Mouse (Mus musculus) midbrain, embryonic 16.5 days (tissue): Measurements from ENCODE around the gene Arl15. TPM values are rescaled to one million over a fixed set of nuclear protein-coding genes. Genes with fewer than 3 reads are reported as not detected.

Source experiments
- ATAC-seq: fragments of 200-750 bp; cut with Nextera tagmentation; 2 replicates; pipeline ENCODE4 v1.8.0; 2017; ENCODE audit warnings: moderate TSS enrichment
- H3K27ac ChIP-seq: fragments of 300-500 bp; sonication (generic); 2 replicates; pipeline ENCODE4 v1.5.1; 2014; ENCODE audit warnings: mild to moderate bottlenecking, low read length, mixed read lengths
- H3K27me3 ChIP-seq: fragments of 300-500 bp; sonication (generic); 2 replicates; pipeline ENCODE4 v1.6.1; 2014; ENCODE audit warnings: low read depth, low read length, mixed read lengths; ENCODE audit not compliant: control insufficient read depth, insufficient read depth
- H3K36me3 ChIP-seq: fragments of 300-500 bp; sonication (generic); 2 replicates; pipeline ENCODE4 v1.6.1; 2014; ENCODE audit warnings: mild to moderate bottlenecking, low read length, moderate library complexity, mixed read lengths; ENCODE audit not compliant: control insufficient read depth, insufficient read depth
- H3K4me1 ChIP-seq: fragments of 300-500 bp; sonication (generic); 2 replicates; pipeline ENCODE4 v1.6.1; 2014; ENCODE audit warnings: mild to moderate bottlenecking, low read length, mixed read lengths; ENCODE audit not compliant: control insufficient read depth, insufficient read depth
- H3K4me2 ChIP-seq: fragments of 300-500 bp; sonication (generic); 2 replicates; pipeline ENCODE4 v1.6.1; 2014; ENCODE audit warnings: mild to moderate bottlenecking, low read length, mixed read lengths
- H3K4me3 ChIP-seq: fragments of 300-500 bp; sonication (generic); 2 replicates; pipeline ENCODE4 v1.5.1; 2014; ENCODE audit warnings: low read depth, mild to moderate bottlenecking, low read length, moderate library complexity, mixed read lengths
- H3K9ac ChIP-seq: fragments of 300-500 bp; sonication (generic); 2 replicates; pipeline ENCODE4 v1.6.1; 2014; ENCODE audit warnings: low read depth, low read length, mixed read lengths
- H3K9me3 ChIP-seq: fragments of 300-500 bp; sonication (generic); replicated peaks from 2 replicates; pipeline ENCODE4 v1.6.1; 2014; ENCODE audit warnings: mild to moderate bottlenecking, low read length, mixed read lengths; ENCODE audit not compliant: control insufficient read depth, poor library complexity, severe bottlenecking
- WGBS: fragments of 180-500 bp; shearing (Covaris S2); extraction: QIAGEN DNeasy Blood & Tissue Kit; methylation state at CpG from one replicate; pipeline ENCODE4 v1.1.7; 2014; 5-methylcytosine and 5-hydroxymethylcytosine counted together
- polyA plus RNA-seq: library from polyadenylated mRNA; unstranded; fragments of >200 nt; fragmentation: Nextera tagmentation; extraction: Ambion mirVana; gene quantifications from 2 replicates; pipeline ENCODE4 v1.2.1, GENCODE M21; 2015

The Arl15 gene
- polyA plus RNA-seq, 1 experiment from 2014 or later, result 17.4 TPM

- no peak for ATAC-seq
- 86% methylated on average over 8 of the region's 8 CpGs for WGBS
- no peaks in the 10 kb centered on the region for H3K9me3 ChIP-seq
- no peak overlapping the region for H3K27ac ChIP-seq
- H3K36me3 ChIP-seq, result no peaks in the 10 kb centered on the region
- H3K9ac ChIP-seq, result no peak overlapping the region
- H3K4me3 ChIP-seq, result no peak overlapping the region
- no peaks in the 10 kb centered on the region for H3K4me1 ChIP-seq
- H3K4me2 ChIP-seq, result no peak overlapping the region
- no peaks in the 10 kb centered on the region for H3K27me3 ChIP-seq
Measured at GRCm38 (mm10) chr13:114080491-114080890, 286.2 kb downstream of the Arl15 start.

GRCm38 (mm10) chr13:114083570-114084138 is 289.3 kb downstream of the Arl15 start:
- no peak for ATAC-seq
- Histone ChIP-seq H3K4me1 (no peaks in the 10 kb centered on the region), H3K27me3 (no peaks in the 10 kb centered on the region), H3K27ac (no peak overlapping the region), H3K36me3 (no peaks in the 10 kb centered on the region), H3K9ac (no peak overlapping the region), H3K4me3 (no peak overlapping the region), H3K9me3 (no peaks in the 10 kb centered on the region), H3K4me2 (no peak overlapping the region)
- WGBS, result 88% methylated on average over 3 of the region's 3 CpGs

GRCm38 (mm10) chr13:114085442-114085841 is 291.1 kb downstream of the Arl15 start:
- Histone ChIP-seq H3K27me3 (no peaks in the 10 kb centered on the region), H3K9ac (no peak overlapping the region), H3K4me3 (no peak overlapping the region), H3K9me3 (no peaks in the 10 kb centered on the region), H3K27ac (no peak overlapping the region), H3K4me1 (no peaks in the 10 kb centered on the region), H3K36me3 (no peaks in the 10 kb centered on the region), H3K4me2 (no peak overlapping the region)
- WGBS, result 82% methylated on average over 8 of the region's 8 CpGs
- ATAC-seq, result no peak

GRCm38 (mm10) chr13:114086325-114086724 is 292.0 kb downstream of the Arl15 start:
- Histone ChIP-seq H3K9me3 (no peaks in the 10 kb centered on the region), H3K9ac (no peak overlapping the region), H3K27ac (no peak overlapping the region), H3K4me1 (no peaks in the 10 kb centered on the region), H3K36me3 (no peaks in the 10 kb centered on the region), H3K4me3 (no peak overlapping the region), H3K27me3 (no peaks in the 10 kb centered on the region), H3K4me2 (no peak overlapping the region)
- WGBS, result 90% methylated on average over 5 of the region's 5 CpGs
- no peak for ATAC-seq

GRCm38 (mm10) chr13:114086801-114087200 is 292.5 kb downstream of the Arl15 start:
- WGBS, result 97% methylated on average over 5 of the region's 5 CpGs
- no peaks in the 10 kb centered on the region for H3K27me3 ChIP-seq
- ATAC-seq, result no peak

GRCm38 (mm10) chr13:114087696-114088465 is 293.6 kb downstream of the Arl15 start:
- Histone ChIP-seq H3K36me3 (no peaks in the 10 kb centered on the region), H3K9me3 (no peaks in the 10 kb centered on the region), H3K27me3 (no peaks in the 10 kb centered on the region), H3K27ac (no peak overlapping the region), H3K4me1 (no peaks in the 10 kb centered on the region), H3K9ac (no peak overlapping the region), H3K4me3 (no peak overlapping the region), H3K4me2 (no peak overlapping the region)
- no peak for ATAC-seq
- WGBS, result 84% methylated on average over 10 of the region's 10 CpGs

More at GRCm38 (mm10) chr13:114086801-114087200, 292.5 kb downstream of the Arl15 start:
- Histone ChIP-seq H3K4me3 (no peak overlapping the region), H3K4me1 (no peaks in the 10 kb centered on the region), H3K36me3 (no peaks in the 10 kb centered on the region), H3K9ac (no peak overlapping the region), H3K27ac (no peak overlapping the region), H3K9me3 (no peaks in the 10 kb centered on the region), H3K4me2 (no peak overlapping the region)

GRCm38 (mm10) chr13:114090786-114091185 is 296.5 kb downstream of the Arl15 start:
- Histone ChIP-seq H3K4me2 (no peak overlapping the region), H3K4me3 (no peak overlapping the region), H3K36me3 (no peaks in the 10 kb centered on the region), H3K9me3 (no peaks in the 10 kb centered on the region), H3K27ac (no peak overlapping the region), H3K27me3 (no peaks in the 10 kb centered on the region), H3K9ac (no peak overlapping the region), H3K4me1 (no peaks in the 10 kb centered on the region)
- ATAC-seq, result no peak
- 97% methylated on average over 6 of the region's 6 CpGs for WGBS

- Histone ChIP-seq H3K4me3 (no peak overlapping the region), H3K9ac (no peak overlapping the region), H3K27ac (no peak overlapping the region), H3K9me3 (no peaks in the 10 kb centered on the region), H3K36me3 (no peaks in the 10 kb centered on the region), H3K27me3 (no peaks in the 10 kb centered on the region), H3K4me1 (no peaks in the 10 kb centered on the region), H3K4me2 (no peak overlapping the region)
- no peak for ATAC-seq
- 82% methylated on average over 9 of the region's 9 CpGs for WGBS
Measured at GRCm38 (mm10) chr13:114091231-114091630, 296.9 kb downstream of the Arl15 start.

- no peak overlapping the region for H3K27ac ChIP-seq
- H3K9me3 ChIP-seq, result no peaks in the 10 kb centered on the region
- no peak for ATAC-seq
- no peaks in the 10 kb centered on the region for H3K4me1 ChIP-seq
- WGBS, result 90% methylated on average over 7 of the region's 7 CpGs
- H3K4me3 ChIP-seq, result no peak overlapping the region
- H3K4me2 ChIP-seq, result no peak overlapping the region
- no peak overlapping the region for H3K9ac ChIP-seq
- H3K27me3 ChIP-seq, result no peaks in the 10 kb centered on the region
- no peaks in the 10 kb centered on the region for H3K36me3 ChIP-seq
Measured at GRCm38 (mm10) chr13:114094151-114094875, 300.0 kb downstream of the Arl15 start.
